Mouse (Mus musculus): ENCODE measurements around the gene Zfp106.

Gene Zfp106

GRCm38 (mm10) chr2:120469715-120470114, 93.9 kb downstream of the Zfp106 start:
- DNase-seq: no peak

- DNase-seq: peak; percentile 56
These were observed 94.4 kb downstream of the Zfp106 start for GRCm38 (mm10) chr2:120469220-120469619.

GRCm38 (mm10) chr2:120468011-120468410, 95.6 kb downstream of the Zfp106 start:
- no peak for DNase-seq

GRCm38 (mm10) chr2:120465397-120465785, 98.3 kb downstream of the Zfp106 start:
- no peak for DNase-seq

- DNase-seq: no peak
These were observed 98.8 kb downstream of the Zfp106 start for GRCm38 (mm10) chr2:120464732-120465396.

GRCm38 (mm10) chr2:120464091-120464490, 99.6 kb downstream of the Zfp106 start:
- no peak for DNase-seq

- no peak for DNase-seq
These were observed 100.3 kb downstream of the Zfp106 start for GRCm38 (mm10) chr2:120463328-120463727.

GRCm38 (mm10) chr2:120460216-120460615, 103.4 kb downstream of the Zfp106 start:
- DNase-seq: no peak

Data from thymus, postnatal 25 days (tissue).